Mouse (Mus musculus): ENCODE measurements around the gene Fuk. TPM values are rescaled to one million over a fixed set of nuclear protein-coding genes. Genes with fewer than 3 reads are reported as not detected.

The Fuk gene
- 14.4 and 14.8 TPM in 2 replicates for polyA plus RNA-seq (2012; rRNA removed)

DNA sequence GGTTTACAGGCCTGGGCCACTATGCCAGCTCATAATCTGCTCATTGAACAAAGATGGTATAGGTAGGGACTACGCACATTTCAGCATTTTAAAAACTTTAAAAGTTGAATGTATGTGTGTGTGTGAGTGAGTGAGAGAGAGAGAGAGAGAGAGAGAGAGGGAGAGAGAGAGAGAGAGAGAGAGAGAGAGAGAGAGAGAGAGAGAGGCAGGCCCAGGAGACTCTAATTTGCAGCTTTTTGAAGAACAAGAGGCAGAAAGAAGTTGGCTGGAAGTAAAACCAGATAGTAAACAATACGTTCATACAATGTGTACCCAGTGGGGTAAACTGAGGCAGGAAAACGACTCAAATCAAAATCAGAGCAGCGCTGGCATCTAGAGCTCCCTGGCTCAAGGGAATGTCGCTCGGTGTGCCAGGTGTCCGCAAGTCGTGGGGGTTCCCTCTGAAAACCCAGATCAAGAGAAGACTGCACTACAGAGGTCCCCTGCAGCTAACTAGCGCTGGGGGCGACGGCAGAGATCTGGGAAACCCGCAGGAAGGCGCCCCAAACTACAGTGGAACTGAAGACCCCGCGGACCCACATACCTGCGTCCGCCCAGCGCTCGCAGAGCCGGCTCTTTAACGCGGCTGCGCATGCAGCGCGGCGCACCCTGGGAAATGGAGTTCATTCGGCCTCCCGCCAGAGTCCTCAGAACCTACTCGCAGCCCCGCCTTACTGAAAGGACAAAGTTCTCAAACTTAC lies at the start of gene Fuk:
Fuk (minus strand) TSS at position 650 of the 740 bp plus-strand sequence.

DNA sequence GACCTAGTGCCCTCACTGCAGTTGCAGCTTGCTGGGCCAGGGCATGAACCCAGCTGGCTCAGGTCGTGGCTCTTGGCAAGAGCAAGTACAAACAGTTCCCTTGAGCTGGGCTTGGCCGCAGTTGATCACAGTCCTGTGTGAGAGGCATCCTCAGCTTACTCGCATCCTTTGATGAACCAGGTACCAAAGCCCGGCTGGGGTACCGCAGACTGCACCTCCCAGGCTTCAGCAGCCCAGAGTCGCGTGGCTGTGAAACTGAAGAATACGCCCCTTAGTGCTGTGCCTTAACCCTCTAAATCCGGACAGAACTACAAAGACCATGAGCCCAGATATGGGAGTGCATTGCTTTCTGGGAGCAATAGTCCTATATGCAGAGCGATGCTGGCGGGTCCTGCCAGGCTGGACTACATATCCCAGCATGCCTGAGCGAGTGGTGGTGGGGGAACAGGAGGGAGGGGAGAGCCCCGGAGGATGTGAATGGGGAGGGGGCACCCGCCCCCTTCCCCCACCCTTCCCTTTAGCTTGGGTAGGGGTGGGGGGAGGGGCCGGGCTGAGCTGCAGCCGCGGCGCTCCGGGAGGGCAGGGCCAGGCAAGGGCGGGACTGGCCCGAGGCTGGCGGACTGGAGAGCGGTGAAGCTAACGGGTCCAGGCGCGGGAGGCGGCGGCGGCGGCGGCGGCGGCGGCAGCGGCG lies 17.2 kb upstream of the Fuk start, which contains the start of gene St3gal2:
St3gal2 (plus strand) TSS at position 582 of the 691 bp plus-strand sequence.

DNA sequence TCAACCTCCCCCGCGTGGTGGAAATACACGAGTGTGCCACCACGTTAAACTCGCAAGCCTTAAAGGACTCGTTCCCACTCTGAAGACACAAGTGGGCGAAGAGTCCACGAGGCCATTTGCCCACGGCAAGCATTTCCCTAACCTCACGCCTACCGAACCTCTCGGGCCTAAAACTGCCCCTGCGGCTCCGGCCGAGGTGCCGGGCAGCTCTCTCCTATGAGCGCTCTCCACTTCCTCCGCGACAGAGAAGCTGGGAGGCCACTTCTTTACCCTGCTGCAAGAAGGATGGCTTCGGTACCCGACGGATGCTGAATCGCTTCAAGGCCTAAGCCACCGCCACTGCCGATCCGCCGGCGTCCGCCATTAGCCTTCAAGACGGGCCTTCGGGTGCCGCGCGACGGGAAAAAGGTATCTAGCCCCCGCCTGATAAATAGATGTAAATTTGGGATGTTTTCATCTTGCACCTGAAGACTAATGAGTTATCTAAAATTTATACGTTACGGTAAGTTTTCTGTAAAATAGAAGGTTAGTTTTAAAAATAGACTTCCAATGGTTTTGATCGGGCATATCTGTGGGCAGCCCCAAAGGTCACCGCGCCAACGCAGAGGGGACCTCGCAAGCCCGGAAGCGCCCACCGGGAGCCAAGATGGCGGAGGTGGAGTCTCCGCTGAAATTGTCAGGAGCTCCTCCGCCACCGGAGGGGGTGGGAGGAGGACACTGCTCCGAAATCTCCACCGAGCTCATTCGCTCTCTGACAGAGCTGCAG lies 55.7 kb downstream of the Fuk start, which contains the start of the genes Cog4 and Sf3b3:
Cog4 (plus strand) TSS at position 196 of the 766 bp plus-strand sequence.
Sf3b3 (minus strand) TSS at position 383 of the 766 bp plus-strand sequence.

Other genes with a start within 250 kb of the Fuk start
- gene Mtss1l, start 181.0 kb downstream of the Fuk start, polyA plus RNA-seq (2012; rRNA removed) = 46.9 and 55.5 TPM in 2 replicates
- gene Il34, start 96.6 kb downstream of the Fuk start, polyA plus RNA-seq (2012; rRNA removed) = 0.40 and 0.57 TPM in 2 replicates
- gene Cog4, start 55.9 kb downstream of the Fuk start, polyA plus RNA-seq (2012; rRNA removed) = 50.1 and 63.5 TPM in 2 replicates
- 115 and 124 TPM in 2 replicates for gene Sf3b3, start 55.7 kb downstream of the Fuk start, polyA plus RNA-seq (2012; rRNA removed)
- 19.5 and 24.2 TPM in 2 replicates for gene St3gal2, start 17.4 kb upstream of the Fuk start, polyA plus RNA-seq (2012; rRNA removed)
- 73.2 and 86.5 TPM in 2 replicates for gene Ddx19a, start 95.3 kb upstream of the Fuk start, polyA plus RNA-seq (2012; rRNA removed)
- gene Ddx19b, start 129.3 kb upstream of the Fuk start, polyA plus RNA-seq (2012; rRNA removed) = 10.3 and 12.0 TPM in 2 replicates
- 56.7 and 71.6 TPM in 2 replicates for gene Aars, start 130.7 kb upstream of the Fuk start, polyA plus RNA-seq (2012; rRNA removed)
- 4.7 and 58.3 TPM in 2 replicates for gene Exosc6, start 153.9 kb upstream of the Fuk start, polyA plus RNA-seq (2012; rRNA removed)
- gene Clec18a, start 189.9 kb upstream of the Fuk start, polyA plus RNA-seq (2012; rRNA removed) = 0.82 and 0.91 TPM in 2 replicates
- gene Pdpr, start 192.1 kb upstream of the Fuk start, polyA plus RNA-seq (2012; rRNA removed) = 8.3 and 12.1 TPM in 2 replicates